Mouse (Mus musculus) brain, adult 10 weeks (tissue): ENCODE data around the gene Gm26602. TPM values are rescaled to one million over a fixed set of nuclear protein-coding genes. Genes with fewer than 3 reads are reported as not detected.

ENCODE experiments used
- polyA plus RNA-seq: library from polyadenylated mRNA; stranded (reverse); fragments of 350-450 nt; fragmentation: Illumina TruSeq; extraction: RNeasy Lipid Tissue Mini Kit (QIAGEN cat#74804); gene quantifications from one replicate; pipeline ENCODE4 v1.2.3, GENCODE M21; 2015; ENCODE audit warnings: low read depth, low replicate concordance

The Gm26602 gene
- polyA plus RNA-seq, result not detected

DNA sequence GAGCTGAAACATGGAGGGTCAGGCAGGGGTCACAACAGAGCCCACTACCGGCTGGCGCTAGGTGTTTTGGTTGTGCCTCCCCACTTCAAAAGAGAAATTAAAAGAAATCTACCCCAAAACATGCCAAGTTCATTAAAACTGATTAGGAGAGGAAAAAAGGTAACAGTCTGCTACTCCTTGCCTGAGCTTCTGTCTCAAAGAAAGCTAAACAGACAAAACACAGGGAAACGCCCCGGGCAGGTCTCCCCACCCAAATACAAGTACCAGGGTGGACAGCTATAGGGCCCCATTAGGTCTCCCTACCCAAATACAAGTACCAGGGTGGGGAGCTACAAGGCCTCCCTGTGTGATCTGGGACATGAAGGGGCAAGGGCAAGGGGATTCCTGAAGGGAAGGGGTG is at the start of gene Gm26602:
Gm26602 (plus strand) TSS at position 301 of the 400 bp plus-strand sequence.

DNA sequence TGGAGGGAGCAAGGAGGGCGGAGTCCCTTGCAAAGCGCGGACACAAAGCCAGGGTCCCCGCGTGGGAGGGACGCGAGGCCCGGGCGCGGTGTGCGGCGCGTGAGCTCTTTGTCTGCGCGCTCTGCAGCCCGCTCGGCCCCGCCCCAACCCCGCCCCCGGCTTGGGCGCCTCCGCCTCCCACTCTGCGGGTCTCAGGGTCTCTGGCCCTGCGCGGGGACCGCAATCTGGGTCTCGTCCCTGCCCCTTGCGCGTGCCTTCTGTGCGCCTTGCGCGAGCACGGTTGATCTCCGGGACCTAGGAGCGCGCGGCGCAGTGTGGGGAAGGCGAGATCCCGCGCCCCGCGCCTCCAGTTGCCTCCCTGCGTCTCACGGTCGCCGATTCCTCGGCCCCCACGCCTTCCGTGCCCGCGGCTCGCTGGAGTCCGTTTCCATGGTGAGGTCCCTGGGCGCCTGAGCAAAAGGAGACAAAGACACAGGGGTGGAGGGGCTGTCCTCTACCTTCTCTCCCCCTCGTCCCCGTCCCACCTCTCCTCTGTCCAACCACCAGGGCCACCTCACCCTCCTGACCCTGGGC is 36.3 kb upstream of the Gm26602 start, which contains the start of the genes Prtn3 and Plppr3:
Prtn3 (plus strand) TSS at position 187 of the 573 bp plus-strand sequence.
Plppr3 (minus strand) TSS at position 345 of the 573 bp plus-strand sequence.

DNA sequence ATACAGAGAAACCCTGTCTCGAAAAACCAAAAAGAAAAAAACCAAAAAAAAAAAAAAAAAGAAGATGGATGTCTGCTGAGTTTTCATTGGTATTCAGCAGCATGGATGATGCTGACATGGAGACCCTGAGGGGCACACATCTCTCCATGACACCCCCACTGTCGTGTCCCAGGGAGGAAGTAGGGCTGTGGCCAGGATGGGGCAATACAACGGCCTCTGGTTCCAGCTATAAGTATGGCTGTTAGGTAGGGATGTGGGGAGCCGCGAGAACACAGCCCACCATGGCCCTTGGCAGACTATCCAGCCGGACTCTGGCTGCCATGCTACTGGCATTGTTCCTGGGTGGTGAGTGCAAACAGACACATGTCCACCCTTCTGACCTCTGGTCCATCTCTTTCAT is 24.6 kb upstream of the Gm26602 start, which contains the start of gene Elane:
Elane (plus strand) TSS at position 194 of the 400 bp plus-strand sequence.

DNA sequence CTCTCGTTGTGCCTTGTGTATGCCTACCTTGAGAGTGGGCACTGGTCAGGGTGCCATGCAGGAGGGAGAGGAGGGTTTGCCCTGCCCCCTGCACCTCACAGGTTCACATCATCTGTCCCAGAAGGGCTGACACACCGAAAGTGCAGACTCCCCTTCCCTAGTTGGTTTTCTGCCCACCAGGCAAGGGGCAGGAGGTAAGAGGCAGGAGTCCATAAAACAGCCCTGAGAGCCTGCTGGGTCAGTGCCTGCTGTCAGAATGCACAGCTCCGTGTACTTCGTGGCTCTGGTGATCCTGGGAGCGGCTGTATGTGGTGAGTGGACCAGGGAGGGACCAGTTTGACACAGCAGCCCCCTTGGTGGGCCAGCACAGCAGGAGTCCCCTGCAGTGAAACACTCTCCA is 20.0 kb upstream of the Gm26602 start, which contains the start of gene Cfd:
Cfd (plus strand) TSS at position 184 of the 400 bp plus-strand sequence.

DNA sequence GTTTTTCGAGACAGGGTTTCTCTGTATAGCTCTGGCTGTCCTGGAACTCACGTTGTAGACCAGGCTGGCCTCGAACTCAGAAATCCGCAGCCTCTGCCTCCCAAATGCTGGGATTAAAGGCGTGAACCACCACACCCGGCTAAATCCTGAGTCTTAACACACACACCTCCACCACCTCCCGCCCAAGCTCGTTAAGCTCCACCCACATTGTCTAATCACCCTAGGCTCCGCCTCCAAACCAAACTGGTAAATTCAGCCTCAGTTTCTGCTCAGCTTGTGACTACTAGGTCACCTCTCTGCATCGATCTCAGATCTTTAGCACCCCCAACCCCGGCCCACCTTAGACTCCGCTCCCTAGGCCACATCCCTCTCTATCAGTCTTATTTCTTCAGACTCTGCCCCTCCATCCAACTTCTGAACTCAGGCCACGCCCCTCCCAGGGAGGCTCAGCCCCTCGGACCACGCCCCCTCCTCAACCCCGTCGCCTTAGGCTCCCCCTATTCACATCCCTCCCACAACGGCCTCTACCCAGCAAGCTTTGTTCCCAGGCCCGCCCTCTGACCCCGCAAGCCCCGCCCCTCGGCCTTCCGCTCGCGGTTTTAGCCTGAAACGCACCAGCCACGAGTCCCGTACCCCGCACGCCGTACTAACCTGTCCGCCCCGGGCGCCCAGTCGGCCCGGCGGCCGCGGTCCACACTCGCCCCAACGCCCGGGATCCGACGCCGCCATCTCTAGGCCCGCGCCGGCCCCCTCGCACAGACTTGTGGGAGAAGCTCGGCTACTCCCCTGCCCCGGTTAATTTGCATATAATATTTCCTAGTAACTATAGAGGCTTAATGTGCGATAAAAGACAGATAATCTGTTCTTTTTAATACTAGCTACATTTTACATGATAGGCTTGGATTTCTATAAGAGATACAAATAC is 2.2 kb upstream of the Gm26602 start, which contains the start of gene Med16:
Med16 (minus strand) TSS at position 757 of the 925 bp plus-strand sequence.

DNA sequence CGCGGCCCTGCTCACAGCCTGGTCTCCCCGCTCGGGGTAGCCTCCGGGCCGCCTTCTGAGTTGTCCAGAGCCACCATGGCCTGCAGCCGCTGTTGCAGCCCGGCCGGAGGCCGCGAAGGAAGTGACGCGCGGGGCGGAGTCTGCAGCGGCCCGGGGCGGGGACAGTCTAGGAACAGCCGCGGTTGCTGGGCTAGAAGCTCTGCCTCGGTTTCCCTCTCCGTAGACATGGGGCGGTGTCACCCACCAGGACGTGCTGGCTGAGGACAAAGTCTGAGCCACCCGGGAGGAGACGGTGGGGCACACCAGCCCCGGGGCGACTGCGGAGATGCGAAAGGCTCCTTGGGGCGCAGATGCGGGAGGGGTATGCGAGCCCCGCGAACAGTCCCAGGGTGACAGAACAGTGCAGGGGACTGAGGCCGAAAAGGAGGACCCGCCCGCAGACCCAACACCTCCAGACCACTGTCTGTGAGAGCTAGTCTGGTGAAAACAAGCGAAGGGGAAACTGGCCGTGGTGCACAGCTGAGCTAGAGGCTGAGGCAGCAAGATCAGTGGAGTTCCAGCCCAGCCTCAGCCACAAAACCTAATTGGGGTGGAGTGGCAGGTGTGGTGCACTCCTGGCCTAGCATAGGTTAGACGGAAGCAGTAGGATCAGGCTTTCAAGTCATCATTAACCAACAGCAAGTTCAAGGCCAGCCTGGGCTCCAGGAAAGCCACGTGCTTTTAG is 6.3 kb downstream of the Gm26602 start, which contains the start of gene Kiss1r:
Kiss1r (plus strand) TSS at position 164 of the 724 bp plus-strand sequence.

DNA sequence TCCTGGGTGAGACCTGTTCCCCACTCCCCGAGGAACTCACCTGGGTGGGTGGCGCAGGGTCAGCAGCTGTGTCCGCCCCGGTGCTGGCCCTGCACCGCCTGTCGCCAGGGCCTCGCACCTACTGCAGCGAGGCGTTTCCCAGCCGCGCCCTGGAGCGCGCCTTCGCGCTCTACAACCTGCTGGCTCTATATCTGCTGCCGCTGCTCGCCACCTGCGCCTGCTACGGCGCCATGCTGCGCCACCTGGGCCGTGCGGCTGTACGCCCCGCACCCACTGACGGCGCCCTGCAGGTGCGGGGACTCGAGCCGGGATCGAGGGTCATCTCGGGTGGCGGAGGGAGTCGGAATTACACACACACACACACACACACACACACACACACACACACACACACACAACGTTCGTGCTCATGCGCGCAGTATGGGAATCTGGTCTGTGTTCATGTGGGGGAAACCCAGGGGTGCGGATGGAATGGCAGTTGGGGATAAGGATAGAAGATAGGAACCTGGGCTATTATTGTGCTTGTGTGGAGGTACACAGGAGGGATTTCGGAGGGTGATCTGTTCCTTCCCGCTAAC is 10.4 kb downstream of the Gm26602 start, which contains the start of gene R3hdm4:
R3hdm4 (minus strand) TSS at position 251 of the 578 bp plus-strand sequence.

DNA sequence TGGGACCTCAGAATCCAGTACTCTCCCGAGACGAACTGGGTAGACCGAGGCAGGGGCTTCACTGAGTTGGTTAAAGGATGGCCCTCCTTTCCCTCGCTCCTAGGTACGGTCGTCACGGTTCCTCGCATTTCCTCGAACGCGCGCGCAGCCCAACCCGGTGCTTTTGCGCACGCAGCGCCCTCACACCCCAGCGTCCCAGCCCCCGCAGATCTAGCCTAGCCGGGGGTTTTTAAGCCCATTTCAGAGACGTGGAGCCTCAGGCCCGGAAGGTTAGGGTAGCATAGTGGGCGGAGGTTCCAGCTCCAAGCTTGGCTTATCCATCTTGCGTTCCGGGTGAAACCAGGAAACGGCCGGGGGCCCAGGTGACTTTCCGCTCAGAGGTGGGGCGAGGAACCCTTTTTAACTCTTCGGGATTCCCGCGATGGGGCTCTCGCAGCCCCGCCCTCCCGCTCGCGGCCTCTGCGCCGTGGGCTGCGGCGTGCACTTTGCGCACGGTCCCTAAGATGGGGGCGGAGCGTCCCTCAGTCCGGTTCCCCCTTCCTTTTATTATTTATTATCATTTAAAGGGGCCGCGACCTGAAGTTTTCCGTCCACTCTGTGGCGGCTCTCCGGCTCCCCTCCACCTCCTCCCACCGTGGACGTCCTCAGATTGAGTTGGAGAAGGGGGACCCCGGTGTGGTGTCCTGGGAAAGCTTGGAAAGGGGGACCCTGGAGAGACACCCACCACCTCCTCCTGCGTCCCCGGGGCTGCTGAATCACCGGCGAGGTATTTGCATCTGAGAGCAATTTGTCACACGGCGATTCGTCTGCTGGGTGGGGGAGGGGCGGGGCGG is 16.1 kb downstream of the Gm26602 start, which contains the start of gene Arid3a:
Arid3a (plus strand) TSS at position 553 of the 833 bp plus-strand sequence.

DNA sequence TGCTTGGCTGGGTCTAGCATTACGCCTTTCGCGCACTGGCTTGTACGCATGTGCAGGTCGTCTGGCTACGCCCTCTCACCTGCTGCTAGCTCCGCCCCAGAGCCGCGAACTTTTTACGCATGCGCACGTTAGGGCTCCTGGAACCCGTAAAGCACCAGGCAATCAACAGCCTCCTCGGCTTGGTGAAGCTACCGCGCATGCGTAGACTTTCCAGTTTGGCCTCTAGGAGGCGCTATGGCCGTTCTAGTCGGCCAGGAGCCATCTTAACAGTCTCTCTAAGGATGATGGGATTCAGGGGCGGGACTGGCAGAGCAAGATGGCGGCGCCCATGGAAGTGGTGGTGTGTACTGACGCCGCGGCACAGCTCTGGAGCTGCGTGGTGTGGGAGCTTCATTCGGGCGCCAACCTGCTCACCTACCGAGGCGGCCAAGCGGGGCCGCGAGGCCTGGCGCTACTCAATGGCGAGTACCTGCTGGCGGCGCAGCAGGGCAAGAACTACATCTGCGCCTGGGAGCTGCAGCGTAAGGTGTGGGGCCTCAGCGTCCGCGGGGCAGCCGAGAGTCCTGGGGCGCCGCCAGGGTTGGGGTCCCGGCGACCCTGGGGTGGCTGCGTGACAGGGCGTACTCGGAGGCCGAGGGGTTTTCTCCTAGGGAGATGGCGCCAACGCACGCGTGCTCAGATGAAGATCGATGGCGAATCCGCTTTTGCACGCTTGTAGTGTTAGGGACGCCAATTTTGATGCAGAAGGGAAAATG is 49.4 kb downstream of the Gm26602 start, which contains the start of gene Wdr18:
Wdr18 (plus strand) TSS at position 306 of the 755 bp plus-strand sequence.

Other genes starting within 250 kb of the Gm26602 start
- not detected for gene Madcam1, start 246.3 kb upstream of the Gm26602 start, polyA plus RNA-seq
- gene Tpgs1, start 241.5 kb upstream of the Gm26602 start, polyA plus RNA-seq, result 74.3 TPM
- gene Cdc34, start 228.7 kb upstream of the Gm26602 start, polyA plus RNA-seq, result 97.1 TPM
- gene Gzmm, start 221.8 kb upstream of the Gm26602 start, polyA plus RNA-seq, result 1.4 TPM
- gene Bsg, start 206.4 kb upstream of the Gm26602 start, polyA plus RNA-seq, result 910 TPM
- 80.2 TPM for gene Hcn2, start 194.2 kb upstream of the Gm26602 start, polyA plus RNA-seq
- 35.3 TPM for gene Polrmt, start 164.3 kb upstream of the Gm26602 start, polyA plus RNA-seq
- 4.3 TPM for gene Fgf22, start 155.8 kb upstream of the Gm26602 start, polyA plus RNA-seq
- gene Rnf126, start 143.9 kb upstream of the Gm26602 start, polyA plus RNA-seq, result 69.6 TPM
- 2.0 TPM for gene Fstl3, start 133.6 kb upstream of the Gm26602 start, polyA plus RNA-seq
- 0.85 TPM for gene Prss57, start 119.9 kb upstream of the Gm26602 start, polyA plus RNA-seq
- 175 TPM for gene Palm, start 117.3 kb upstream of the Gm26602 start, polyA plus RNA-seq
- not detected for gene Misp, start 89.9 kb upstream of the Gm26602 start, polyA plus RNA-seq
- gene Ptbp1, start 56.4 kb upstream of the Gm26602 start, polyA plus RNA-seq, result 25.7 TPM
- gene Prtn3, start 36.4 kb upstream of the Gm26602 start, polyA plus RNA-seq, result 3.6 TPM
- 49.3 TPM for gene Plppr3, start 36.2 kb upstream of the Gm26602 start, polyA plus RNA-seq
- gene Elane, start 24.6 kb upstream of the Gm26602 start, polyA plus RNA-seq, result not detected
- not detected for gene Cfd, start 20.0 kb upstream of the Gm26602 start, polyA plus RNA-seq
- 32.0 TPM for gene Med16, start 1.9 kb upstream of the Gm26602 start, polyA plus RNA-seq
- gene Kiss1r, start 6.1 kb downstream of the Gm26602 start, polyA plus RNA-seq, result 4.0 TPM
- gene R3hdm4, start 10.4 kb downstream of the Gm26602 start, polyA plus RNA-seq, result 241 TPM
- 2.3 TPM for gene Arid3a, start 16.2 kb downstream of the Gm26602 start, polyA plus RNA-seq
- 34.3 TPM for gene Wdr18, start 49.3 kb downstream of the Gm26602 start, polyA plus RNA-seq
- gene Grin3b, start 59.9 kb downstream of the Gm26602 start, polyA plus RNA-seq, result not detected
- 89.3 TPM for gene Tmem259, start 73.5 kb downstream of the Gm26602 start, polyA plus RNA-seq
- 6.4 TPM for gene Cnn2, start 77.7 kb downstream of the Gm26602 start, polyA plus RNA-seq
- gene Abca7, start 85.6 kb downstream of the Gm26602 start, polyA plus RNA-seq, result 8.2 TPM
- gene Arhgap45, start 105.8 kb downstream of the Gm26602 start, polyA plus RNA-seq, result 3.5 TPM
- gene Polr2e, start 128.9 kb downstream of the Gm26602 start, polyA plus RNA-seq, result 134 TPM
- gene Gpx4, start 136.3 kb downstream of the Gm26602 start, polyA plus RNA-seq, result 889 TPM
- 11.7 TPM for gene Sbno2, start 194.7 kb downstream of the Gm26602 start, polyA plus RNA-seq
- gene Stk11, start 204.9 kb downstream of the Gm26602 start, polyA plus RNA-seq, result 71.6 TPM
- 443 TPM for gene Atp5d, start 227.8 kb downstream of the Gm26602 start, polyA plus RNA-seq
- 231 TPM for gene Cbarp, start 230.0 kb downstream of the Gm26602 start, polyA plus RNA-seq
- gene Midn, start 237.4 kb downstream of the Gm26602 start, polyA plus RNA-seq, result 29.1 TPM